8 mouse cellular contexts compared by ENCODE assay signal in the genomic region with DNA sequence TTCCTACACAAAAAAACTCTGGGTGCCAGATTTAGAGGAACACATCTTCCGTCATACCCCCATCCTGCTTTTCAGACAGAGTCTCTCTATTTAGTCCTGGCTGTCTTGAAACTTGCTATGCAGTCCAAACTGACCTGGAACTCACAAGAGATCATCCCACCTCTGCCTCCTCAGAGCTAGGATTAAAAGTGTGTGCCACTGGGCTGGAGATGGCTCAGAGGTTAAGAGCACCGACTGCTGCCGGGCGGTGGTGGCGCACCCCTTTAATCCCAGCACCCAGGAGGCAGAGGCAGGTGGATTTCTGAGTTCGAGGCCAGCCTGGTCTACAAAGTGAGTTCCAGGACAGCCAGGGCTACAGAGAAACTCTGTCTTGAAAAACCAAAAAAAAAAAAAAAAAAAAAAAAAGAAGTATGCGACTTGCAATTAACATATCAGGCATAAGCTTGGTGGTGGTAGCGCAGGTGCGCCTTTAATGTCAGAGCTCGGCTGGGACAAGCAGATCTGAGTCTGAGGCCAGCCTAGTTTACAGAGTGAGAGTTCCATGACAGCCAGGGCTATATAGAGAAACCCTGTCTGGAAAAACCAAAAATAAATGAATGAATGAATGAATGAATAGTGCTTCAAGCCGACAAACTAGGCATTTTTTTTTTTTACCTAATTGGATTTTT. TPM values are rescaled to one million over a fixed set of nuclear protein-coding genes. Genes with fewer than 3 reads are reported as not detected.
DNase-seq lines count a peak whose midpoint lies in the region; ATAC-seq and TF ChIP-seq lines count a peak whose summit lies in the region.

No protein-coding gene starts in this region.

- no peak overlapping the region; the same call in 1 of the 2 replicates for H3K27ac ChIP-seq in heart, adult 2 months
- no peak overlapping the region for H3K27ac ChIP-seq in CH12.LX (ENCODE audit: insufficient read depth, low read depth)
- H3K27ac ChIP-seq in forebrain, embryonic 11.5 days (ENCODE audit: low read depth, low read length), result no peak overlapping the region
- H3K27ac ChIP-seq in liver, embryonic 12.5 days, result no peak overlapping the region

- H3K27me3 ChIP-seq in heart, adult 2 months (ENCODE audit: control insufficient read depth, insufficient read depth, low read length), result no peaks in the 10 kb centered on the region
- no peaks in the 10 kb centered on the region for H3K27me3 ChIP-seq in CH12.LX (replicated peaks)
- no peaks in the 10 kb centered on the region for H3K27me3 ChIP-seq in forebrain, embryonic 11.5 days (ENCODE audit: control insufficient read depth, insufficient read depth, low read length)
- no peaks in the 10 kb centered on the region for H3K27me3 ChIP-seq in liver, embryonic 12.5 days (replicated peaks)

- peaks cover 3% of the 10 kb centered on the region; the same call in 1 of the 2 replicates for H3K79me2 ChIP-seq in heart, adult 2 months (replicated peaks; ENCODE audit: control insufficient read depth, insufficient read depth, low read length)
- H3K79me2 ChIP-seq in CH12.LX (replicated peaks; ENCODE audit: control insufficient read depth, extremely low read depth, insufficient read depth, poor library complexity, severe bottlenecking), result peaks cover 58% of the 10 kb centered on the region

- intact Hi-C loops in heart, adult 2 months (cut with DNase I), result loop anchor here (10.0 kb wide), 1 partner anchor 202 kb away; a partner anchor contains a TSS
- intact Hi-C loops in gastrocnemius, postnatal 14 days (cut with DNase I; ENCODE audit: low total_unique reads), result no loop called here

- H3K36me3 ChIP-seq in heart, adult 2 months (ENCODE audit: control insufficient read depth, insufficient read depth, low read length), result peaks cover 2% of the 10 kb centered on the region; the same call in 1 of the 2 replicates
- H3K36me3 ChIP-seq in CH12.LX (replicated peaks in 1 of 2; ENCODE audit: control insufficient read depth in 1 of 2, insufficient read depth in 1 of 2, low read length in 1 of 2), result peaks cover under 1 to 15% of the 10 kb centered on the region in 2 experiments
- peaks cover 2% of the 10 kb centered on the region for H3K36me3 ChIP-seq in forebrain, embryonic 11.5 days (ENCODE audit: control insufficient read depth, insufficient read depth, low read length)
- peaks cover 31% of the 10 kb centered on the region for H3K36me3 ChIP-seq in liver, embryonic 12.5 days

- no peak for TF ChIP-seq EP300 in heart, adult 2 months (IDR thresholded peaks at IDR 0.05; ENCODE audit: insufficient read depth, low read depth, low read length)
- TF ChIP-seq EP300 in CH12.LX (IDR thresholded peaks at IDR 0.05; ENCODE audit: low read length), result no peak

- in situ Hi-C loops in CH12.LX (cut with MboI; ENCODE audit: low pct_ligation_motif_present, low pct_unique_long_range_greater_than_20kb, low sequenced_read_pairs), result loop anchor here (25.0 kb wide), 1 partner anchor 389 kb away; no protein-coding TSS in a partner anchor

- peaks cover 5% of the 10 kb centered on the region; the same call in 1 of the 2 replicates for H3K4me1 ChIP-seq in heart, adult 2 months (ENCODE audit: control insufficient read depth, insufficient read depth, low read length)
- H3K4me1 ChIP-seq in CH12.LX (ENCODE audit: control insufficient read depth in 1 of 2, insufficient read depth in 2 of 2), result peaks cover 3 to 32% of the 10 kb centered on the region in 2 experiments; a peak in 2 of 4 replicates
- H3K4me1 ChIP-seq in forebrain, embryonic 11.5 days (replicated peaks; ENCODE audit: control insufficient read depth, insufficient read depth, low read length), result no peaks in the 10 kb centered on the region
- peaks cover 47% of the 10 kb centered on the region for H3K4me1 ChIP-seq in liver, embryonic 12.5 days

- no peaks in the 10 kb centered on the region for H3K9me3 ChIP-seq in CH12.LX (replicated peaks; ENCODE audit: low read length)
- no peaks in the 10 kb centered on the region for H3K9me3 ChIP-seq in forebrain, embryonic 11.5 days (ENCODE audit: control insufficient read depth, low read length)
- H3K9me3 ChIP-seq in liver, embryonic 12.5 days (replicated peaks), result no peaks in the 10 kb centered on the region

- DNase-seq in heart, adult 2 months, result no peak
- DNase-seq in heart, adult 9 months (ENCODE audit: low spot score in 2 of 2), result no peak
- peak; percentile 46 for DNase-seq in CH12.LX (ENCODE audit: extremely low read depth)
- no peak for DNase-seq in forebrain, embryonic 11.5 days (ENCODE audit: low spot score)
- peak; percentile 26 to 40 for DNase-seq in thymus, adult 18-20 months
- no peak for DNase-seq in urinary bladder, adult 18-20 months (ENCODE audit: low spot score in 2 of 2)
- no peak for DNase-seq in gastrocnemius, postnatal 14 days

- dilution Hi-C loops in CH12.LX (cut with MboI; ENCODE audit: extremely low pct_ligation_motif_present, extremely low pct_unique_long_range_greater_than_20kb, low sequenced_read_pairs), result no loop called here

- ATAC-seq in forebrain, embryonic 11.5 days (replicated peaks; ENCODE audit: low FRiP score), result no peak
- ATAC-seq in liver, embryonic 12.5 days, result no peak

- H3K9ac ChIP-seq in heart, adult 2 months (ENCODE audit: low read depth, low read length), result no peak overlapping the region
- H3K9ac ChIP-seq in CH12.LX (ENCODE audit: insufficient read depth, low read depth), result no peak overlapping the region; the same call in 1 of the 2 replicates
- peak overlapping the region; percentile 29 for H3K9ac ChIP-seq in forebrain, embryonic 11.5 days (ENCODE audit: low read length)
- peak overlapping the region; percentile 95 for H3K9ac ChIP-seq in liver, embryonic 12.5 days

- TF ChIP-seq RAD21 in CH12.LX (IDR thresholded peaks at IDR 0.05; ENCODE audit: low read depth, low read length), result no peak

- TF ChIP-seq POLR2A in heart, adult 2 months (IDR thresholded peaks at IDR 0.05; ENCODE audit: insufficient read depth, low read depth, low read length), result no peak
- no peak for TF ChIP-seq POLR2A in CH12.LX (IDR thresholded peaks at IDR 0.05; ENCODE audit: low read depth, low read length)

- WGBS in heart, adult 2 months, result 21% methylated on average over 11 of the region's 11 CpGs
- WGBS in forebrain, embryonic 11.5 days, result 42% methylated on average over 11 of the region's 11 CpGs
- 13% methylated on average over 11 of the region's 11 CpGs for WGBS in liver, embryonic 12.5 days (ENCODE audit: insufficient replicate concordance)

- H3K4me2 ChIP-seq in CH12.LX (ENCODE audit: insufficient read depth, low read depth, poor library complexity, severe bottlenecking), result peak overlapping the region; percentile 79; the same call in 1 of the 2 replicates
- peak overlapping the region; percentile 61 for H3K4me2 ChIP-seq in forebrain, embryonic 11.5 days (ENCODE audit: low read depth, low read length, severe bottlenecking)
- H3K4me2 ChIP-seq in liver, embryonic 12.5 days, result peak overlapping the region; percentile 85

- H3K4me3 ChIP-seq in heart, adult 2 months, result peak overlapping the region; percentile 97
- H3K4me3 ChIP-seq in CH12.LX (replicated peaks in 1 of 3; ENCODE audit: low read depth in 2 of 3, low read length in 2 of 3, poor library complexity in 1 of 3), result peak overlapping the region; percentile 89 to 99 (median 89)
- peak overlapping the region; percentile 95 for H3K4me3 ChIP-seq in forebrain, embryonic 11.5 days (ENCODE audit: low read depth, low read length)
- peak overlapping the region; percentile 95 for H3K4me3 ChIP-seq in liver, embryonic 12.5 days

- TF ChIP-seq CTCF in heart, adult 2 months (IDR thresholded peaks at IDR 0.05), result no peak
- no peak for TF ChIP-seq CTCF in CH12.LX (conservative IDR thresholded peaks at IDR 0.05 in 1 of 2, IDR thresholded peaks at IDR 0.05 in 1 of 2; ENCODE audit: low read depth in 2 of 2, low read length in 2 of 2)

TF ChIP-seq in CH12.LX, 34 proteins besides CTCF, POLR2A, EP300 and RAD21:
- TF ChIP-seq SIN3A (IDR thresholded peaks at IDR 0.05; ENCODE audit: low read length), result peak; percentile 58; the same call in 1 of the 2 replicates
- TF ChIP-seq ZC3H11A (IDR thresholded peaks at IDR 0.05; ENCODE audit: low read depth, low read length), result no peak
- peak; percentile 39; the same call in 1 of the 2 replicates for TF ChIP-seq ZNF384 (IDR thresholded peaks at IDR 0.05; ENCODE audit: low read depth, low read length)

RNA-seq across cellular contexts. Expression of a gene that starts 1.4 kb away (rescaled TPM):
- 10 to 100 TPM; 14.1 to 15.1 TPM for total RNA-seq in heart, adult 2 months (2021)
- 3.2 and 4.1 TPM in 2 replicates for polyA plus RNA-seq in heart, adult 2 months (2012; rRNA removed)
- total RNA-seq in CH12.LX (2012; rRNA removed) (45.7 and 46.9 TPM in 2 replicates), CH12.LX (2014; rRNA removed) (42.5 and 47.7 TPM in 2 replicates)
- polyA plus RNA-seq in CH12.LX (2012; ENCODE audit: insufficient read length, low read depth), result 125 and 134 TPM in 2 replicates
- polyA plus RNA-seq in forebrain, embryonic 11.5 days (2014; fragmentation: Nextera tagmentation; extraction: Ambion mirVana), result 66.6 and 67.3 TPM in 2 replicates
- 19.4 and 21.7 TPM in 2 replicates for polyA plus RNA-seq in liver, embryonic 12.5 days (2016; fragmentation: Nextera tagmentation; extraction: Ambion mirVana)
- 1 to 10 TPM; 8.2 to 9.7 TPM for total RNA-seq in gastrocnemius, postnatal 14 days (2021)

RNA-seq across cellular contexts. Expression of a gene that starts 34.8 kb away (rescaled TPM):
- total RNA-seq in heart, adult 2 months (2021), result 10 to 100 TPM; 19.2 to 21.6 TPM
- 5.4 and 11.3 TPM in 2 replicates for polyA plus RNA-seq in heart, adult 2 months (2012; rRNA removed)
- 6.0 and 6.5 TPM in 2 replicates for total RNA-seq in CH12.LX (2012; rRNA removed)
- 12.1 and 15.5 TPM in 2 replicates for total RNA-seq in CH12.LX (2014; rRNA removed)
- polyA plus RNA-seq in CH12.LX (2012; ENCODE audit: insufficient read length, low read depth), result 13.2 and 13.8 TPM in 2 replicates
- 23.2 and 23.9 TPM in 2 replicates for polyA plus RNA-seq in forebrain, embryonic 11.5 days (2014; fragmentation: Nextera tagmentation; extraction: Ambion mirVana)
- polyA plus RNA-seq in liver, embryonic 12.5 days (2016; fragmentation: Nextera tagmentation; extraction: Ambion mirVana), result 10.9 and 11.6 TPM in 2 replicates
- total RNA-seq in gastrocnemius, postnatal 14 days (2021), result 10 to 100 TPM; 14.9 to 18.2 TPM

Comparison
In these comparisons a context has a peak if more than half of its experiments do, and no peak if none do; other contexts are left out.
1. DNase-seq: peak in CH12.LX (single experiment) and thymus, adult 18-20 months (2 of 2); none in heart, adult 2 months (0 of 2), heart, adult 9 months (0 of 2), forebrain, embryonic 11.5 days (single experiment), urinary bladder, adult 18-20 months (0 of 2) and gastrocnemius, postnatal 14 days (single experiment).
2. H3K9ac ChIP-seq: peak in forebrain, embryonic 11.5 days (single experiment) and liver, embryonic 12.5 days (single experiment); none in heart, adult 2 months (single experiment) and CH12.LX (single experiment).
3. Peak in every context shown above with its lines, with median percentiles within 50 percentile points of each other: H3K4me3 ChIP-seq and H3K4me2 ChIP-seq.